Mouse (Mus musculus): ENCODE results near the gene Crtam. TPM values are rescaled to one million over a fixed set of nuclear protein-coding genes. Genes with fewer than 3 reads are reported as not detected.

The Crtam gene
- polyA plus RNA-seq, 1 experiment from 2014 or later = 0.08 TPM

DNA sequence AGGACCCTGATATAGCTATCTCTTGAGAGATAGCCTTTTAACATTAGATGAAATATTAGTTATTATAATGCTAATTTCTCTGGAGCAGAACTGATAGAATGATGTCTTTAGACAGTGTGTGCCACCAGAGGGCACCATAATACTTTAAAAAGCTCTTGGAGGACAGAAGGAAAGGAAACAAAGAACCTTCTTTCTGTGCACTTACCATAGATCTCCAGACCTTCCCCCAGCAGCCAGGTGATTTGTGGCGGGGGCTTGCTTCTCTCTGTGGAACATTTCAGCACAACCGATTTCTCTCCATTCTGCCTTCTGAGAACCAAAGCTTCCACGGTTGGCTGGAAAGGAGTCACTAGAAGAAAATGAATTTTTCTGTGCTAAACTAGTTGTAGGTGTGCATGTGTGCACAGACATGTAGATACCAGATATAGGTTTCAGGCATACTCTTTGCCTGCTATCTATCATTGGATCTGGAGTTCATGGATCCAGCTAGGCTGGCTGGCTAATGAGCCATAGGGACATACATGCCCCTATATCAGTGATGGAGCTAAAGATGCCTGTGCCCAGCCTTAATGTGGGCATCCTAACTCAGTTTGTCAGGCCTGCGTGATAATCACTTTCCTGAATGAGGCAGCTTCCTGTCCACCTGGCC, 14.4 kb downstream of the Crtam start:
- H3K4me1 ChIP-seq (ENCODE audit: control insufficient read depth, insufficient read depth, low read length) = 0 out of 2 replicates have a peak, but pooled peaks cover 5% of the 10 kb centered on the region
- DNase-seq (ENCODE audit: low spot score) (peak; percentile 93), ATAC-seq (peak; percentile 84)
- no peaks in the 10 kb centered on the region for H3K27me3 ChIP-seq (replicated peaks; ENCODE audit: control insufficient read depth, insufficient read depth, low read length)
- no peak overlapping the region for H3K4me2 ChIP-seq (ENCODE audit: low read length)
- WGBS = 43% methylated on average over 4 of the region's 4 CpGs
- H3K9ac ChIP-seq (ENCODE audit: low read length) = peak overlapping the region; percentile 42; the same call in 1 of the 2 replicates
- H3K9me3 ChIP-seq (replicated peaks; ENCODE audit: control insufficient read depth, low read length) = no peaks in the 10 kb centered on the region
- peak overlapping the region; percentile 30; the same call in 1 of the 2 replicates for H3K27ac ChIP-seq (ENCODE audit: low read depth, low read length)
- no peaks in the 10 kb centered on the region for H3K36me3 ChIP-seq (ENCODE audit: control insufficient read depth, insufficient read depth, low read length)
- no peak overlapping the region for H3K4me3 ChIP-seq (ENCODE audit: low read depth, low read length)

DNA sequence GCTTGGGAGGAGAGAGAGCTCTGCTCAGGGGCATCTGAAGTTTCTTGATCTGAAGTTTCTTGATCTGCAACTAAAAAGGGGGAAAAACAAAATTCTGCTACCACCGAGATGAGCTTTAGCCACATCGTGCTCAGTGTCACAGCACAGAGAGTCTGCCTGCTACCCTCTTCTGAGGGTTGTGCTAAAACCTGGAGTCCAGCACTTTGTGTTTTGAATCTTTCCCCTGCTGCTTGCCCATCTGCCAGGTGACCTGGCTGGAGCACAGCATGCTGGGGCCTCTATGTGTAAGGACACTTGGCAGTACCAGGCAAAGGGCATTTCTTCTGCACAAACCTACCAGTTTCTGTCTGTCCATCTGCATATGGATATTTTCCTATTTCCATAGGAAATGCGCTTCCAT, 20.1 kb downstream of the Crtam start:
- H3K27me3 ChIP-seq (replicated peaks; ENCODE audit: control insufficient read depth, insufficient read depth, low read length) = no peaks in the 10 kb centered on the region
- 70% methylated on average over 3 of the region's 3 CpGs for WGBS
- H3K4me1 ChIP-seq (ENCODE audit: control insufficient read depth, insufficient read depth, low read length) = no peaks in the 10 kb centered on the region
- no peaks in the 10 kb centered on the region for H3K9me3 ChIP-seq (replicated peaks; ENCODE audit: control insufficient read depth, low read length)
- H3K27ac ChIP-seq (ENCODE audit: low read depth, low read length) = no peak overlapping the region
- no peak for DNase-seq (ENCODE audit: low spot score)
- no peaks in the 10 kb centered on the region for H3K36me3 ChIP-seq (ENCODE audit: control insufficient read depth, insufficient read depth, low read length)
- ATAC-seq = no peak
- H3K9ac ChIP-seq (ENCODE audit: low read length) = no peak overlapping the region
- no peak overlapping the region for H3K4me2 ChIP-seq (ENCODE audit: low read length)
- no peak overlapping the region for H3K4me3 ChIP-seq (ENCODE audit: low read depth, low read length)

DNA sequence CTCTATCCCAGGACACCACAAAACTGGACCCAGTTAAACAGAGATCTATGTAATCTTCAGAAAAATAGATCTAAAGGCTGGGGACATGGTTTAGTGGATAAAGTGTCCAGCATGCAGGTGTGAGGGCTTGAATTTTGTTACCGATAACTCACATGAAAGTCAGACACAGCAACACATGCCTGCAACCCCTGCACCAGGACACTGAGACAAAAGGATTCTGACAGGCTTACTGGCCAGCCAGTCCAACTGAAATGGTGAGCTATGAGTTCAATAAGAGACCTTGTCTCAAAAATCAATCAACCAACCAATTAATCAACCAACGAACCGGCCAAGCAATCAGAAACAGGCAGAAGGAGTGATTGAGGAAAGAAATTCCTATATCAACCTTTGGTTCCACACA, 20.7 kb downstream of the Crtam start:
- no peaks in the 10 kb centered on the region for H3K27me3 ChIP-seq (replicated peaks; ENCODE audit: control insufficient read depth, insufficient read depth, low read length)
- H3K9ac ChIP-seq (ENCODE audit: low read length) = no peak overlapping the region
- 86% methylated on average over 3 of the region's 3 CpGs for WGBS
- no peak for ATAC-seq
- H3K4me2 ChIP-seq (ENCODE audit: low read length) = no peak overlapping the region
- no peaks in the 10 kb centered on the region for H3K9me3 ChIP-seq (replicated peaks; ENCODE audit: control insufficient read depth, low read length)
- no peak overlapping the region for H3K4me3 ChIP-seq (ENCODE audit: low read depth, low read length)
- no peaks in the 10 kb centered on the region for H3K4me1 ChIP-seq (ENCODE audit: control insufficient read depth, insufficient read depth, low read length)
- no peaks in the 10 kb centered on the region for H3K36me3 ChIP-seq (ENCODE audit: control insufficient read depth, insufficient read depth, low read length)
- DNase-seq (ENCODE audit: low spot score) = no peak
- no peak overlapping the region for H3K27ac ChIP-seq (ENCODE audit: low read depth, low read length)

DNA sequence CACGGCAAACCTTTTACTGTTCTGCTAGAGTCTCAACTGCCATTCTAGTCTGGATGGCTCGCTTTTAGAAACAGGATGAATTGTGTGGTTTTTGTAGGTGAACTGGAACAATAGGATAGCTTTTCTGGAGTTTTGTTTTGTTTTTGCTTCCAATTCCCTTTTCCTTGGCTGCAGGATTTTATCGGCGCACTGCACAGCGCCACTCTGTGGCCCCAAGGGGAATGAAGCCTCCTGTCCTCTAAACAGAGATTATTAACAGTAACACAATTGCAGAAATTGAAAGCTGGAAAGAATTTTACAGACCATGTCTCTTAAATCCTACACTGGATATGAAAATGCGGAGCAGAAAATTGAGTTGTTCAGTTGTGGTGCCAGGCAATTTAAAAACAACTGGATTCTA, 21.9 kb downstream of the Crtam start:
- 29% methylated on average over 6 of the region's 6 CpGs for WGBS
- Histone ChIP-seq H3K4me2 (ENCODE audit: low read length) (no peak overlapping the region), H3K36me3 (ENCODE audit: control insufficient read depth, insufficient read depth, low read length) (no peaks in the 10 kb centered on the region), H3K27me3 (replicated peaks; ENCODE audit: control insufficient read depth, insufficient read depth, low read length) (no peaks in the 10 kb centered on the region), H3K4me1 (ENCODE audit: control insufficient read depth, insufficient read depth, low read length) (no peaks in the 10 kb centered on the region), H3K4me3 (ENCODE audit: low read depth, low read length) (no peak overlapping the region), H3K9ac (ENCODE audit: low read length) (no peak overlapping the region), H3K9me3 (replicated peaks; ENCODE audit: control insufficient read depth, low read length) (no peaks in the 10 kb centered on the region), H3K27ac (ENCODE audit: low read depth, low read length) (no peak overlapping the region)
- ATAC-seq = no peak
- peak; percentile 53 for DNase-seq (ENCODE audit: low spot score)

DNA sequence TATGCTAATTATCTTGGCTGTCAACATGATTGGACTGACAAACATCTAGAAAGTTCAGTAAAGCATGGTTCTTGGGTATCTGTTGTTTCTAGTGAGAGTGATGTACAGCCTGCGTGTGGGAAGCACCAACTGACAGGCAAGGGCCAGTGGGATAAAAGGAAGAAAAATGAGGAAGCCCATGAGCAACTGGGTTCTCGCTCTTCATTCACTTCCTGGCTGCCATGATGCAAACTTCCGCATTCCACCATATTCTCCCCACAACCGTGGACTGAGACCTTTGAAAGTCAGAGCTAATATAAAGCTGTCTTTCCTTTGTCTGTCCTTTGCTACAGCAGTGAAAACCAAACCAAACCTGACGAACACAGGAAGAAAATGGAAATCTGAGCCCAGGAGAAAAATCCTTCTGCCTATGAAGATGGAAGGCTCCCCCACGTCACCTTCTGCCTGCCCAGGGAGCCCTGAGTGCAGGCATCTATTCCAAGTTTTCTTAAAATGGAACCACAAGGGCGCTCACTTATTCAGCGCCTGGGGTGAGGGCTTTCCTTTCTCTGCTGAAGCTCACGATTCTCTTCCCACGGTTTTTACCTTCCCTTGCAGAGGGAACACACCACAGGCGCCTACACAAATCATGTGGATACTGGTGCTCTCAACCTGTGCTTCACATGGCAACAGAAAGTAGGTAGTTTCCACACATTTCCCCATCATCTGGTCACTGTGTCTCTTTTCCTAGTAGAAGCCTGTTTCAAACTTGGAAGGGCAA, 30.2 kb downstream of the Crtam start:
- WGBS = 78% methylated on average over 11 of the region's 11 CpGs
- no peak for ATAC-seq
- H3K27me3 ChIP-seq (replicated peaks; ENCODE audit: control insufficient read depth, insufficient read depth, low read length) = no peaks in the 10 kb centered on the region

DNA sequence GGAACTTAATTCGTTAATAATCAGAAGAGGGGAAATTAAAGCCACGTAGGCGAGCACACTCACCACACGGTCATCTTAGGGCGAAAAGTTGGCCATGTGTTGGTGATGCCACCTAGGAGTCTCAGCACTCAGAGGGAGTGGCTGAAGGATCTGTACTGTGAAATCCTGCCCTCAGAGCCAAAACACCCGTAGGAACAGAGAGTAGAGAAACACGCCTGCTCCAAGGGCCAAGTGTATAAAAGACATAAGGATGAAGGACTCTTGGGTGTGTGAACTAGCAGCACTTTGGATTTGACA, 40.1 kb downstream of the Crtam start:
- Histone ChIP-seq H3K9me3 (replicated peaks; ENCODE audit: control insufficient read depth, low read length) (no peaks in the 10 kb centered on the region), H3K4me3 (ENCODE audit: low read depth, low read length) (peak overlapping the region; percentile 44), H3K27ac (ENCODE audit: low read depth, low read length) (no peak overlapping the region), H3K36me3 (ENCODE audit: control insufficient read depth, insufficient read depth, low read length) (no peaks in the 10 kb centered on the region), H3K9ac (ENCODE audit: low read length) (peak overlapping the region; percentile 72), H3K4me2 (ENCODE audit: low read length) (peak overlapping the region; percentile 93), H3K4me1 (ENCODE audit: control insufficient read depth, insufficient read depth, low read length) (peaks cover 8% of the 10 kb centered on the region; the same call in 1 of the 2 replicates), H3K27me3 (replicated peaks; ENCODE audit: control insufficient read depth, insufficient read depth, low read length) (peaks cover 18% of the 10 kb centered on the region)
- ATAC-seq = no peak
- no peak for DNase-seq (ENCODE audit: low spot score)
- 15% methylated on average over 7 of the region's 7 CpGs for WGBS

More for the DNA sequence above, 30.2 kb downstream of the Crtam start:
- H3K36me3 ChIP-seq (ENCODE audit: control insufficient read depth, insufficient read depth, low read length) = no peaks in the 10 kb centered on the region
- no peak overlapping the region for H3K9ac ChIP-seq (ENCODE audit: low read length)
- H3K4me1 ChIP-seq (ENCODE audit: control insufficient read depth, insufficient read depth, low read length) = no peaks in the 10 kb centered on the region
- DNase-seq (ENCODE audit: low spot score) = no peak
- no peak overlapping the region for H3K4me3 ChIP-seq (ENCODE audit: low read depth, low read length)
- H3K4me2 ChIP-seq (ENCODE audit: low read length) = no peak overlapping the region
- no peaks in the 10 kb centered on the region for H3K9me3 ChIP-seq (replicated peaks; ENCODE audit: control insufficient read depth, low read length)
- no peak overlapping the region for H3K27ac ChIP-seq (ENCODE audit: low read depth, low read length)

DNA sequence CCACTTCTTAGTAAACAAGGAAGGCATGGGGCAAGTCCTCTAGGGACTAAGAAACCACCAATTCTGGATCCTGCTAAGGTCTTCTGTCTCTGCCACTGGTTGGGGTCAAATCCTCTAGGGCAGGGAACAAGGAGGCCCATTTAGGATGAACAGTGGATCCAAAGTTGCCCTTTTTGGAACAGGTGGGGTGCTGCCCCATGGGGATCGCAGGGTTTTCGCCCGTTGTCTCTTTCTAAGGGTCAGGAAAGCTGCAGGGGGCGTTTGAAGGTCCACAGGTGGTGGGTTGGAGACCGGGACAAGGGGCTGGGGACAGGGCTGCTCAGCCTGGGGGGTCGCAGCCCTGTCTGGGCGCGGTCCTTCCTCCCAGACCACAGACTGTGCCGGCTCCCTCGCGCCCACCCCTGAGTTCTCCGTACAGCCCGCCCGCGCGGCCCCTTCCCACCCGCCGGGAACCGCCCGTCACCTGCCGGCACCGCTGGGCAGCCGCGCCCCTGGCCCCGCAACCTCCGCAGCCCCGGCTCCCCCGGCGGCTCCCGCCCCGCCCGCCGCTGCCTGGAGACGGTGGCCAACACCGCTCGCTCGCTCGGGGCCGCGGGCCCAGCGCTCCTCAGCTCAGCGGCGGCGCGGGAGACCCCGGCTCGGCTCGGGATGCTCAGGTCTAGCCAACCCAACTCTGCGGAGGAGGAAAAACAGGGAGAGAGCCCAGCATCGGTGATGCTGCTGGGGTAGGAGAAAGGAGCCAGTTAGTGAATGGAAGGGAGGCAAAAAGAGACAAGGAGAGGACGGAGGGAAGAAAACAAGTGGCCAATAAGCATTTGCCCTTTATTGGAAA, 40.6 kb downstream of the Crtam start, which contains the start of gene Jhy:
TSS of gene Jhy (minus strand) at position 533 of the 832 bp plus-strand sequence.
- Histone ChIP-seq H3K4me3 (ENCODE audit: low read depth, low read length) (peak within 1 kb of the TSS; percentile 44), H3K27ac (ENCODE audit: low read depth, low read length) (0 out of 2 replicates have a peak within 1 kb of the TSS, but pooled peaks have one; percentile 14), H3K4me1 (ENCODE audit: control insufficient read depth, insufficient read depth, low read length) (peaks cover 8% of the 10 kb centered on the region; the same call in 1 of the 2 replicates), H3K27me3 (replicated peaks; ENCODE audit: control insufficient read depth, insufficient read depth, low read length) (peaks cover 18% of the 10 kb centered on the region), H3K36me3 (ENCODE audit: control insufficient read depth, insufficient read depth, low read length) (no peaks in the 10 kb centered on the region), H3K4me2 (ENCODE audit: low read length) (peak within 1 kb of the TSS; percentile 93), H3K9me3 (replicated peaks; ENCODE audit: control insufficient read depth, low read length) (no peaks in the 10 kb centered on the region), H3K9ac (ENCODE audit: low read length) (peak within 1 kb of the TSS; percentile 72)
- ATAC-seq (peak; percentile 81), DNase-seq (ENCODE audit: low spot score) (peak; percentile 46)
- 1% methylated on average over 44 of the region's 51 CpGs for WGBS

DNA sequence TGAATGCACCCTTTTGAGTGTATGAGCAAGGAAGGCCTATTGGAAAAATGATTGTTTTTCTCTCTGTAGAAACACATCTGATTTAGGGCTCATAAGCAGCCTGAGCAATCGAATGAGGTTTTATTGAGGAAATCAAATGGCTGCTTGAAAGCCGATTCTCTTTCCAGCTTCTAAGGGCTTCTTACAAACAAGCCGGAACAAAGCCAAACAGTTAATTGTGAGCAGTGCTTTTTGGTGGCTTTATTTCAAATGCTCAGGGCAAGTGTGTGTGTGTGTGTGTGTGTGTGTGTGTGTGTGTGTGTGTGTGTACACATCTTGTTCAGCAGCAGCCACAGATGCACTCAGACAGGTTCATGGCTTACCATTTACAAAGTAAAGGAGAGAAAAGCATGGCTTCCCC, 43.0 kb downstream of the Crtam start:
- peaks cover 18% of the 10 kb centered on the region for H3K27me3 ChIP-seq (replicated peaks; ENCODE audit: control insufficient read depth, insufficient read depth, low read length)
- no peaks in the 10 kb centered on the region for H3K9me3 ChIP-seq (replicated peaks; ENCODE audit: control insufficient read depth, low read length)
- H3K36me3 ChIP-seq (ENCODE audit: control insufficient read depth, insufficient read depth, low read length) = no peaks in the 10 kb centered on the region
- no peak overlapping the region for H3K4me2 ChIP-seq (ENCODE audit: low read length)
- H3K4me1 ChIP-seq (ENCODE audit: control insufficient read depth, insufficient read depth, low read length) = peaks cover 8% of the 10 kb centered on the region; the same call in 1 of the 2 replicates
- DNase-seq (ENCODE audit: low spot score) (peak; percentile 56), ATAC-seq (no peak)
- H3K27ac ChIP-seq (ENCODE audit: low read depth, low read length) = no peak overlapping the region; the same call in 1 of the 2 replicates
- WGBS = 29% methylated on average over 3 of the region's 3 CpGs
- H3K9ac ChIP-seq (ENCODE audit: low read length) = no peak overlapping the region
- no peak overlapping the region for H3K4me3 ChIP-seq (ENCODE audit: low read depth, low read length)
